Mouse (Mus musculus) cerebellum, postnatal 25 days (tissue): ENCODE results near the gene Dusp28.

Experiments
- DNase-seq, 2 experiments: peaks; one replicate each; pipeline ENCODE4 v3.0.0; 2021; ENCODE audit warnings: mixed read lengths in 2 of 2

Dusp28 gene

GRCm38 (mm10) chr1:92908664-92909063 lies 1.9 kb downstream of the Dusp28 start:
- no peak for DNase-seq

GRCm38 (mm10) chr1:92909068-92909467 lies 2.3 kb downstream of the Dusp28 start:
- DNase-seq, result peak in 1 of 2 experiments; percentile 31

DNA sequence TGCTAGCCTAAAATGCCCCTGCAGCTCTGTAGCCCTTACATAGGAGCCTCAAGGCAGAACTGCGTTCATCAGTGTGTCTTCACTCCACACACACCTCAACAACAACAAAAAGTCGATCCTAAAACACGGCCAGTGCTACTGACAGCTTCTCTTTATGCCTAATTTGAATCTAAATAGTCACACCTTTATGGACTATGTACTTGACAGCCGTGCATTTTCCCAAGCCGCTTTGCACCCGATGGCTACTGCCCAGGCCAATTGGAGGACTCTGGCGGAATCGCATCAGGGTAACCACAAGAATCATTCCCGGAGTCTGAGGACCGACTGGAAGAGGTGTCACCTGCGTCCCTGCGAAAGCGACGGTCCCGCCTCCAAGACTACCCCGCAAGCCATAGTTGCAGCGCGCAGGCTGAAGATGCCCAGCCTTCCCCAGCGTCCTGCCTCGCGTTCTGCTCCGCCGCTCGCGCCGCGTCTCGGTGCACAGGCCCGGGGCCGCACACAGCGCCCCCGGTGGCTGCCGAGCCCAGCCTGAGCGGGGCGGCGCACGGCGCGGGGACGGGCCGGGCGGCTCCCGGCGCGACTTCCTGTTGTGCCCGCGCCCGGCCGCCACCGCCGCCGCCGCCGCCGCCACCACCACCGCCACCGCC lies 3.6 kb downstream of the Dusp28 start, which contains the start of gene Rnpepl1:
TSS of gene Rnpepl1 (plus strand) at position 545 of the 647 bp plus-strand sequence.
- peak; percentile 87 to 91 for DNase-seq

- peak; percentile 88 to 91 for DNase-seq
Observed at GRCm38 (mm10) chr1:92910925-92911720, 4.3 kb downstream of the Dusp28 start.

DNA sequence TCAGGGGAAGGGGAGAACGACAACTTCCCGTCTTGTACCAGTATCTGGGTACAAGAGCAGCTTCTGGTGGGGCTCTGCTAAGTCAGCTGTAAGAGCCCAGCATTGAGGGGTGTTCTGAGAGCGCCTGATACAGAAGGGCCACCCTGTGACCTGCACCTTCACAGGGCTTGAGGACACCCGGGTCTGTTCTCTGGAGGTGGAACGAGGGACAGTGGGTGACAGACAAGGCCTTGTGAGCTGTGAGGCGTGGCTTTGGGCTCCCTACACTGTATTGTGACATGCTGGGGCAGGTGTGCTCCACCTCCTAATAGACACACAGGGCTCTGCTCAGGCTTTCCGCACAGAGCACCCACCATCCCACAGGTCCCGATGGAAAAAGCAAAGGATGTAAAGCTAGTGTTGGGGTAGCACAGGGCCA lies 4.9 kb downstream of the Dusp28 start:
- peak in 1 of 2 experiments; percentile 32 for DNase-seq

GRCm38 (mm10) chr1:92912286-92912685 lies 5.5 kb downstream of the Dusp28 start:
- no peak for DNase-seq

GRCm38 (mm10) chr1:92914239-92914638 lies 7.5 kb downstream of the Dusp28 start:
- no peak for DNase-seq

GRCm38 (mm10) chr1:92914993-92915392 lies 8.2 kb downstream of the Dusp28 start:
- DNase-seq, result no peak

GRCm38 (mm10) chr1:92916725-92917124 lies 9.9 kb downstream of the Dusp28 start:
- DNase-seq, result no peak

DNA sequence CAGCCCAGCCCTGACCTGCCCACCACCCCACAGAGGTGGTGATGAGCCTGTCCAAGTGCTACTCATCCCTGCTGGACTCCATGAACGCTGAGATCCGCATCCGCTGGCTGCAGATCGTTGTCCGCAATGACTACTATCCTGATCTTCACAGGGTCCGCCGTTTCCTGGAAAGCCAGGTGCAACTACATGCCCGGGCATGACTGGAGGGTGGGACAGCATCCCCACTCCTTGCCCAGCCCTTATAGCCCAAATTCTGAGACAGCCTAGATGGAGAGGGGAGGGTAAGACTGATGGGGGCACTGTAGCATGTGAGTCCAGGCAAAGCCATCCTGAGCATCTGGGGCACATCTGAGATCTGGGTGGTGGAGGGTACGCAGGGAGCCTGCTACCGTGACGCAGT lies 12.4 kb downstream of the Dusp28 start:
- no peak for DNase-seq

DNA sequence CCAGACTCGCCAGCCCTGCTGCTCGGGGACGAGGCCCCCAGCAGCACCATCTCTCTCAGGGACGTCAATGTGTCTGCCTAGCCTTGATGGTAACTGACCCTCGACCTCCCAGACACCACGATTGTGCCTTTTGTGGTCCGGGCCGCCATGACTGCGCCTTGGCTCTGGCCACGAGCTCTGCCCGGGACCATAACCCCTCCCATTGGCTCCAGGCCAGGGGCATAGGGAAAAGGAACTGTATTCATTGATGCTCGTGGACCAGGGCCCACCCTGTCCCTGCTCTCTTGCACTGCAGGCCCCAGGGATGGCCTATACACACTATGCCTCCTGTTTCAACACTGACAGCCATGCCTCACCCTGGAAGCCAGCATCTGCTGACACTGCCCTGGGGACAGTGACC lies 13.0 kb downstream of the Dusp28 start:
- DNase-seq, result peak in 1 of 2 experiments; percentile 43

- DNase-seq, result no peak
Observed at GRCm38 (mm10) chr1:92920474-92921200, 13.9 kb downstream of the Dusp28 start.

GRCm38 (mm10) chr1:92921496-92921895 lies 14.7 kb downstream of the Dusp28 start:
- DNase-seq, result no peak

DNA sequence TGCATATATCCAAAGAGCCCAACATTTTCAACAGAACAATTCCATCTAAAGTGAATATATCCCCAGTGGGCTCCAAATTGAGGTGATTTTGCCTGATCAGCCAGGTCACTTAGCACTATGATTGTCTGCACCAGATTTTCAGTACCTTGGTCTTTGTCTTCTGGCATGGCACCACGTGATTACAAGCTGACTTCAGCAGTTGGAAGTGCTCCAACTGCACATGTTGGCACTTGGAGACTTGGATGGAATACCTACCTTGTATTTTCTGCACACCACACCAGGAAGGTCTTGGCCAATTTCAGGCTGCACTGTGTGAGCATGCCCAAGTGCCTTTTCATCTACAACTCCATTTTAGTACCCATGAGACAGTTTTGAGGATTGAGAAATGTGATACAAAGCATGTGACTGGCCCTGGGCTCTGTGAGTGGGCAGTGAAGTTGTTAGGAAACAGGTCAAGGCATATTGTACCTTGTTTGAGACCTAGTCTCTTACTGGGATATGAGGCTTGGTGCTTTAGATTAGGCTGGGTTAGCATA lies 23.5 kb downstream of the Dusp28 start:
- DNase-seq, result no peak

DNA sequence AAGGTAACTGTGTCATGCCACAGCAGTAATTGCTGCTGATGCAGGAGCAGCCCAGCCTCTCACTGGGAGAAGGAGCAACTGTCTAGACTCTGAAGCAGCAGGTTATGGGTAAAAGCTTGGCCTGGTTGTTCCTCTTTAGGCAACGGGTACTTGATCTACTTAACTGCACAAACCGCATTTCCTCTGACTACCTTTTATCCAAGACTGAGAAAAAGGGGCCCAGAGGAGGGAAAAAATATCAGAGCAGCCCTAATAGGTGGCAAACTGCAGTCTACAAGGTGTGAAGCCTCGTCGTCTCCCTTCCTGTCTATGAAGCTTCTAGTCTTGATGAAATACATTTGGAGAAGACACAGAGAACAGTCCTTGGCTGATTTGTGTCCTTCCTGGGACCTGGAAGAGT lies 26.8 kb downstream of the Dusp28 start:
- no peak for DNase-seq

- peak; percentile 96 for DNase-seq
Observed at GRCm38 (mm10) chr1:92934182-92934827, 27.5 kb downstream of the Dusp28 start, which contains the start of gene Capn10. Gene Capn10 (plus strand): TSS chr1:92934376.

DNA sequence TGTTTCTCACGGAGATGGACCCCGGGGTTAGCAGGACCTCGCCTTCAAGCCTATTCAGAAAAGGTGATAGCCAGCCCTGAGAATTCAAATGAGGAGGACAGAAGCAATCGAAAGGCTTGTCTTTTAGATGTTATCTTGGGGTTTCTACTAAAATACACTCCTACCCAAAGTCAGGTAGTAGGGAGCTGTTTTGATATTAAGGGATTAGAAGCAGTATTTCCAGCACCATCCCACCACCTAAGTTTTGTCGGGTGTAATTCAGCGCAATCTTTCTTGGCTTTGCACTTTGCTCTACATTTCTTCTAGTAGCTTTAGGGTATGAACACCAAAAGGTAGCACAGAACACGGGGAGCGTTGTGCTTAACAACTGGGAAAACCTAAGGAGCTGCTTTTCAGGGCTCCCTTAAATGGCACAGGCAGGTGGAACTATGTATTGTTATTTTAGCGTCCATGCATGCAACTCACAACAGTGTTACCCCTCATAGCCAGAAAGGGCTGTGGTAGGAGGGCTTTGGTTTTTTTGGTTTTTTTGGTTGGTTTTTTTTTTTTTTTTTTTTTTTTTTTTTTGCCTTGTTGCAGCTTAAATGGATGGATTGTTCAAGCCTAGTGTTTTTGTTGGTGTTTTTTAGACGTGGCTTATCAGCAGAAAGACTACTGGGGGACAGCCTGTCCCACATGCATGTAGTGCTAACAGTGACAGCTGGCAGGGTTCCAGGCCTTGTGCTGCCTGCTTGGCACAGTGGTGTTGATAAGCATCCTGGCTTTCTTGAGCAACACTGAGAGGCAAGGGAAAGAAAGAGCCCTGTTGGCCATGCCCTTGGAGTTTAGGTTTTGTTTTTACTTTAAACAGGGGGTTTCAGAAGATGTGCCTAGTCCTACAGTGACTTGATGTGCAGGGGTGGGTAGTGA lies 28.5 kb downstream of the Dusp28 start:
- peak in 1 of 2 experiments; percentile 75 for DNase-seq

- DNase-seq, result no peak
Observed at GRCm38 (mm10) chr1:92935977-92936376, 29.2 kb downstream of the Dusp28 start.

DNA sequence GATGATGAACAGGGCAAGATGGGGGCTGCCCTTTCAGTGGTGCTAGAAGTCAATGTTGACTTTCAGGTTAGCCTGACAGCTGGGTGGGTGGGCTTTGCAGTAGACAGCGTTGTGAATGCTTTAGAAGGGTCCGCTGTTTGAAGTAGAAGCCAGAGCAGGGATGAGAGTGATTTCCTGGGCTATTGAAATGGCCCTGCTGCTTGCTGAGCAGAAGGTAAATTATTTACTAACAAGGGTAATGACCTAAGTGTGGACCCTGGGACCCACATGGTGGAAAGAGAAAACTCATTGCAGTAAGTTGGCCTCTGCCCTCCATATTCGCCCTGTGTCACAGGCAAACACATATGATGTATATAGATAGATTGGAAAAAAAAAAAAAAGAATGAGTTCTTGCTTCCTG lies 29.7 kb downstream of the Dusp28 start:
- DNase-seq, result no peak

DNA sequence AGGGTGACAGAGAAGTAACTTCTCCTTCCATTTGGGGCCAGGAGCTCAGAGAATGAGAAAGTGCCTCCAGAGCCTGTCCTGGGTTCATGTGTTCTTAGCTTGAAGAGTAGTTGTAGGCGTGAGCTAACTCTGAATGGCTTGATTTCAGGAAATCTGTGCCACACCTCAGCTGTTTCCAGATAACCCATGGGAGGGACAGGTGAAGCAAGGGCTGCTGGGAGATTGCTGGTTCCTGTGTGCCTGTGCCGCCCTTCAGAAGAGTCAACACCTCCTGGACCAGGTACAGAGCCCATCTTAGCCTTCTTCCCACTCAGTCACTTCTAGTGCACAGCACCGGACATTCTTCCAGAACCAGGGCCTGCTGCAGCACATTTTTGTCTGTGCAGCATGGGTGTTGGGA lies 31.0 kb downstream of the Dusp28 start:
- DNase-seq, result no peak

- DNase-seq, result peak; percentile 53 to 63
Observed at GRCm38 (mm10) chr1:92939746-92940145, 33.0 kb downstream of the Dusp28 start.
